Mouse (Mus musculus): ENCODE measurements at regions not wholly inside any gene's neighbourhood (a gene's known extent, or its start where the extent isn't known, plus 50 kb on each side); places are given as distances from the start of the nearest gene placed in this dataset.
A peak's percentile ranks its signal among the peaks of the same experiment; 100 is the strongest.

GRCm38 (mm10) chr1:137279981-137280380 lies 319.7 kb upstream of the Nr5a2 start:
- Histone ChIP-seq H3K27ac (ENCODE audit: insufficient read depth, low read length) (no peak overlapping the region), H3K4me3 (ENCODE audit: insufficient read depth, low read length) (no peak overlapping the region), H3K4me1 (ENCODE audit: control insufficient read depth, insufficient read depth, low read length) (no peaks in the 10 kb centered on the region)
- TF ChIP-seq POLR2A (IDR thresholded peaks at IDR 0.05; ENCODE audit: extremely low read depth, insufficient read depth, low read length) = no peak
- TF ChIP-seq CTCF (IDR thresholded peaks at IDR 0.05; ENCODE audit: extremely low read depth, insufficient read depth, low read length) = no peak

- TF ChIP-seq CTCF (IDR thresholded peaks at IDR 0.05; ENCODE audit: extremely low read depth, insufficient read depth, low read length) = no peak
- no peak for TF ChIP-seq POLR2A (IDR thresholded peaks at IDR 0.05; ENCODE audit: extremely low read depth, insufficient read depth, low read length)
- H3K4me3 ChIP-seq (ENCODE audit: insufficient read depth, low read length) = no peak overlapping the region
- H3K27ac ChIP-seq (ENCODE audit: insufficient read depth, low read length) = no peak overlapping the region
- no peaks in the 10 kb centered on the region for H3K4me1 ChIP-seq (ENCODE audit: control insufficient read depth, insufficient read depth, low read length)
Observed at GRCm38 (mm10) chr1:137270659-137271612, 310.7 kb upstream of the Nr5a2 start.

GRCm38 (mm10) chr1:137262806-137263370 lies 302.6 kb upstream of the Nr5a2 start:
- no peak for TF ChIP-seq POLR2A (IDR thresholded peaks at IDR 0.05; ENCODE audit: extremely low read depth, insufficient read depth, low read length)
- H3K27ac ChIP-seq (ENCODE audit: insufficient read depth, low read length) = no peak overlapping the region
- H3K4me1 ChIP-seq (ENCODE audit: control insufficient read depth, insufficient read depth, low read length) = no peaks in the 10 kb centered on the region
- H3K4me3 ChIP-seq (ENCODE audit: insufficient read depth, low read length) = no peak overlapping the region

- no peak for TF ChIP-seq POLR2A (IDR thresholded peaks at IDR 0.05; ENCODE audit: extremely low read depth, insufficient read depth, low read length)
- TF ChIP-seq CTCF (IDR thresholded peaks at IDR 0.05; ENCODE audit: extremely low read depth, insufficient read depth, low read length) = no peak
- Histone ChIP-seq H3K4me1 (ENCODE audit: control insufficient read depth, insufficient read depth, low read length) (no peaks in the 10 kb centered on the region), H3K4me3 (ENCODE audit: insufficient read depth, low read length) (no peak overlapping the region), H3K27ac (ENCODE audit: insufficient read depth, low read length) (no peak overlapping the region)
Observed at GRCm38 (mm10) chr1:137262121-137262525, 301.9 kb upstream of the Nr5a2 start.

- Histone ChIP-seq H3K4me1 (ENCODE audit: control insufficient read depth, insufficient read depth, low read length) (no peaks in the 10 kb centered on the region), H3K4me3 (ENCODE audit: insufficient read depth, low read length) (no peak overlapping the region), H3K27ac (ENCODE audit: insufficient read depth, low read length) (no peak overlapping the region)
- TF ChIP-seq POLR2A (IDR thresholded peaks at IDR 0.05; ENCODE audit: extremely low read depth, insufficient read depth, low read length) = no peak
Observed at GRCm38 (mm10) chr1:137256294-137256693, 296.0 kb upstream of the Nr5a2 start.

- Histone ChIP-seq H3K4me3 (ENCODE audit: insufficient read depth, low read length) (no peak overlapping the region), H3K4me1 (ENCODE audit: control insufficient read depth, insufficient read depth, low read length) (no peaks in the 10 kb centered on the region), H3K27ac (ENCODE audit: insufficient read depth, low read length) (no peak overlapping the region)
- TF ChIP-seq POLR2A (IDR thresholded peaks at IDR 0.05; ENCODE audit: extremely low read depth, insufficient read depth, low read length) (no peak), CTCF (IDR thresholded peaks at IDR 0.05; ENCODE audit: extremely low read depth, insufficient read depth, low read length) (no peak)
Observed at GRCm38 (mm10) chr1:137255041-137255440, 294.8 kb upstream of the Nr5a2 start.

- no peak for TF ChIP-seq CTCF (IDR thresholded peaks at IDR 0.05; ENCODE audit: extremely low read depth, insufficient read depth, low read length)
- TF ChIP-seq POLR2A (IDR thresholded peaks at IDR 0.05; ENCODE audit: extremely low read depth, insufficient read depth, low read length) = no peak
- no peak overlapping the region for H3K4me3 ChIP-seq (ENCODE audit: insufficient read depth, low read length)
- no peak overlapping the region for H3K27ac ChIP-seq (ENCODE audit: insufficient read depth, low read length)
- H3K4me1 ChIP-seq (ENCODE audit: control insufficient read depth, insufficient read depth, low read length) = no peaks in the 10 kb centered on the region
Observed at GRCm38 (mm10) chr1:137254634-137255033, 294.4 kb upstream of the Nr5a2 start.

- Histone ChIP-seq H3K4me1 (ENCODE audit: control insufficient read depth, insufficient read depth, low read length) (no peaks in the 10 kb centered on the region), H3K4me3 (ENCODE audit: insufficient read depth, low read length) (no peak overlapping the region), H3K27ac (ENCODE audit: insufficient read depth, low read length) (no peak overlapping the region)
- TF ChIP-seq CTCF (IDR thresholded peaks at IDR 0.05; ENCODE audit: extremely low read depth, insufficient read depth, low read length) = no peak
- no peak for TF ChIP-seq POLR2A (IDR thresholded peaks at IDR 0.05; ENCODE audit: extremely low read depth, insufficient read depth, low read length)
Observed at GRCm38 (mm10) chr1:137227098-137227485, 266.8 kb upstream of the Nr5a2 start.

- Histone ChIP-seq H3K4me1 (ENCODE audit: control insufficient read depth, insufficient read depth, low read length) (no peaks in the 10 kb centered on the region), H3K4me3 (ENCODE audit: insufficient read depth, low read length) (no peak overlapping the region), H3K27ac (ENCODE audit: insufficient read depth, low read length) (no peak overlapping the region)
- no peak for TF ChIP-seq CTCF (IDR thresholded peaks at IDR 0.05; ENCODE audit: extremely low read depth, insufficient read depth, low read length)
- no peak for TF ChIP-seq POLR2A (IDR thresholded peaks at IDR 0.05; ENCODE audit: extremely low read depth, insufficient read depth, low read length)
Observed at GRCm38 (mm10) chr1:137226479-137227097, 266.3 kb upstream of the Nr5a2 start.

GRCm38 (mm10) chr1:137225418-137225817 lies 265.2 kb upstream of the Nr5a2 start:
- Histone ChIP-seq H3K4me1 (ENCODE audit: control insufficient read depth, insufficient read depth, low read length) (no peaks in the 10 kb centered on the region), H3K4me3 (ENCODE audit: insufficient read depth, low read length) (no peak overlapping the region), H3K27ac (ENCODE audit: insufficient read depth, low read length) (no peak overlapping the region)
- peak; percentile 53; the same call in 1 of the 2 replicates for TF ChIP-seq CTCF (IDR thresholded peaks at IDR 0.05; ENCODE audit: extremely low read depth, insufficient read depth, low read length)
- no peak for TF ChIP-seq POLR2A (IDR thresholded peaks at IDR 0.05; ENCODE audit: extremely low read depth, insufficient read depth, low read length)

Measured in cortical plate, adult 2 months (tissue).